Mouse (Mus musculus) R1 (cell line): ENCODE results near the gene Fbxl19.
A peak's percentile ranks its signal among the peaks of the same experiment; 100 is the strongest.

ENCODE experiments used
- DNase-seq: peaks from one replicate; pipeline ENCODE4 v3.0.0-alpha.2; 2018; ENCODE audit warnings: low read depth, low spot score

The Fbxl19 gene

GRCm38 (mm10) chr7:127800435-127801009 is 56.2 kb downstream of the Fbxl19 start, which contains the start of gene Hsd3b7:
Gene Hsd3b7, plus strand, starts transcription at chr7:127800604.
- DNase-seq: peak; percentile 94

GRCm38 (mm10) chr7:127801010-127801621 is 56.8 kb downstream of the Fbxl19 start:
- DNase-seq: peak; percentile 34

GRCm38 (mm10) chr7:127802313-127802712 is 58.0 kb downstream of the Fbxl19 start:
- DNase-seq: no peak

- no peak for DNase-seq
Observed at GRCm38 (mm10) chr7:127808821-127809220, 64.5 kb downstream of the Fbxl19 start.

GRCm38 (mm10) chr7:127809846-127810245 is 65.5 kb downstream of the Fbxl19 start:
- peak; percentile 74 for DNase-seq

- DNase-seq: no peak
Observed at GRCm38 (mm10) chr7:127810650-127811049, 66.3 kb downstream of the Fbxl19 start.

- DNase-seq: peak; percentile 26
Observed at GRCm38 (mm10) chr7:127811240-127811639, 66.9 kb downstream of the Fbxl19 start.

- no peak for DNase-seq
Observed at GRCm38 (mm10) chr7:127812292-127812691, 67.9 kb downstream of the Fbxl19 start.

- no peak for DNase-seq
Observed at GRCm38 (mm10) chr7:127813821-127814220, 69.5 kb downstream of the Fbxl19 start.

GRCm38 (mm10) chr7:127814241-127814921 is 70.0 kb downstream of the Fbxl19 start:
- DNase-seq: no peak

- no peak for DNase-seq
Observed at GRCm38 (mm10) chr7:127815116-127815665, 70.8 kb downstream of the Fbxl19 start.

- DNase-seq: peak; percentile 74
Observed at GRCm38 (mm10) chr7:127815954-127816821, 71.8 kb downstream of the Fbxl19 start.

- DNase-seq: no peak
Observed at GRCm38 (mm10) chr7:127817053-127817452, 72.7 kb downstream of the Fbxl19 start.

- DNase-seq: no peak
Observed at GRCm38 (mm10) chr7:127817776-127818175, 73.4 kb downstream of the Fbxl19 start.
